Mouse (Mus musculus) E14TG2a.4 (cell line): ENCODE measurements around the gene Opa3.

Experiments used
- CTCF ChIP-seq: conservative IDR thresholded peaks from 2 replicates; pipeline ENCODE4 v1.5.1; 2014; ENCODE audit warnings: low read length
- POU5F1 ChIP-seq: IDR thresholded peaks from 2 replicates; pipeline ENCODE4 v1.6.1; 2014; ENCODE audit warnings: low read length, borderline replicate concordance

- TF ChIP-seq CTCF: no peak
- TF ChIP-seq POU5F1: no peak
Measured at GRCm38 (mm10) chr7:19282791-19283405, 54.8 kb downstream of the Opa3 start.
